Mouse (Mus musculus) intestine, postnatal 0 days (tissue): ENCODE data around the gene Etnk2. TPM values are rescaled to one million over a fixed set of nuclear protein-coding genes. Genes with fewer than 3 reads are reported as not detected.

ENCODE experiments used
- ATAC-seq: fragments of 200-750 bp; cut with Nextera tagmentation; 2 replicates; pipeline ENCODE4 v1.8.0; 2017; ENCODE audit warnings: mild to moderate bottlenecking, moderate TSS enrichment, moderate library complexity
- H3K27ac ChIP-seq: fragments of 300-500 bp; sonication (generic); 2 replicates; pipeline ENCODE4 v1.5.1; 2014; ENCODE audit warnings: mild to moderate bottlenecking, low read depth, low read length, moderate library complexity
- H3K27me3 ChIP-seq: fragments of 300-500 bp; sonication (generic); replicated peaks from 2 replicates; pipeline ENCODE4 v1.6.1; 2014; ENCODE audit warnings: low read length, mixed read lengths; ENCODE audit not compliant: control insufficient read depth, insufficient read depth
- H3K36me3 ChIP-seq: fragments of 300-500 bp; sonication (generic); 2 replicates; pipeline ENCODE4 v1.6.1; 2014; ENCODE audit warnings: mild to moderate bottlenecking, moderate library complexity; ENCODE audit not compliant: control insufficient read depth, insufficient read depth
- H3K4me1 ChIP-seq: fragments of 300-500 bp; sonication (generic); replicated peaks from 2 replicates; pipeline ENCODE4 v1.6.1; 2014; ENCODE audit warnings: antibody characterized with exemption, low read length, mixed read lengths; ENCODE audit not compliant: control insufficient read depth, insufficient read depth
- H3K4me2 ChIP-seq: fragments of 300-500 bp; sonication (generic); replicated peaks from 2 replicates; pipeline ENCODE4 v1.6.1; 2014; ENCODE audit warnings: low read depth, mild to moderate bottlenecking, moderate library complexity
- H3K4me3 ChIP-seq: fragments of 300-500 bp; sonication (generic); 2 replicates; pipeline ENCODE4 v1.5.1; 2014; ENCODE audit warnings: low read depth, low read length
- H3K9ac ChIP-seq: fragments of 300-500 bp; sonication (generic); 2 replicates; pipeline ENCODE4 v1.6.1; 2014; ENCODE audit warnings: mild to moderate bottlenecking, low read depth, low read length
- H3K9me3 ChIP-seq: fragments of 300-500 bp; sonication (generic); 2 replicates; pipeline ENCODE4 v1.6.1; 2016; ENCODE audit warnings: mixed run types; ENCODE audit not compliant: control insufficient read depth
- CTCF ChIP-seq: sonication (generic); IDR thresholded peaks from 2 replicates; pipeline ENCODE4 v1.5.1; 2016; ENCODE audit warnings: low read depth, mild to moderate bottlenecking, control low read depth, antibody characterized with exemption, moderate library complexity
- WGBS: fragments of 180-500 bp; shearing (Covaris S2); extraction: QIAGEN DNeasy Blood & Tissue Kit; methylation state at CpG from one replicate; pipeline ENCODE4 v1.1.7; 2014; 5-methylcytosine and 5-hydroxymethylcytosine counted together
- polyA plus RNA-seq: library from polyadenylated mRNA; unstranded; fragments of >200 nt; fragmentation: Nextera tagmentation; extraction: Ambion mirVana; gene quantifications from 2 replicates; pipeline ENCODE4 v1.2.1, GENCODE M21; 2015

Gene Etnk2
- polyA plus RNA-seq, 1 experiment from 2014 or later, result 6.0 TPM

- Histone ChIP-seq H3K36me3 (no peaks in the 10 kb centered on the region), H3K27ac (no peak overlapping the region), H3K4me3 (no peak overlapping the region), H3K4me2 (no peak overlapping the region), H3K4me1 (no peaks in the 10 kb centered on the region), H3K9ac (no peak overlapping the region), H3K27me3 (no peaks in the 10 kb centered on the region), H3K9me3 (no peaks in the 10 kb centered on the region)
- no peak for ATAC-seq
- no peak for TF ChIP-seq CTCF
- WGBS, result 56% methylated on average over 15 of the region's 15 CpGs
Measured at GRCm38 (mm10) chr1:133355912-133356311, 7.5 kb upstream of the Etnk2 start.

- H3K27ac ChIP-seq, result no peak overlapping the region
- ATAC-seq, result no peak
- H3K9ac ChIP-seq, result no peak overlapping the region
- no peaks in the 10 kb centered on the region for H3K27me3 ChIP-seq
- no peaks in the 10 kb centered on the region for H3K36me3 ChIP-seq
- WGBS, result 59% methylated on average over 8 of the region's 8 CpGs
- no peak for TF ChIP-seq CTCF
- no peak overlapping the region for H3K4me2 ChIP-seq
- no peaks in the 10 kb centered on the region for H3K9me3 ChIP-seq
- no peak overlapping the region for H3K4me3 ChIP-seq
- no peaks in the 10 kb centered on the region for H3K4me1 ChIP-seq
Measured at GRCm38 (mm10) chr1:133356330-133356729, 7.0 kb upstream of the Etnk2 start.

GRCm38 (mm10) chr1:133361006-133361405 lies 2.4 kb upstream of the Etnk2 start:
- Histone ChIP-seq H3K4me2 (no peak overlapping the region), H3K27me3 (peaks cover 7% of the 10 kb centered on the region; the same call in 1 of the 2 replicates), H3K9me3 (no peaks in the 10 kb centered on the region), H3K4me1 (no peaks in the 10 kb centered on the region; the same call in 1 of the 2 replicates), H3K36me3 (no peaks in the 10 kb centered on the region), H3K27ac (no peak overlapping the region), H3K4me3 (no peak overlapping the region), H3K9ac (no peak overlapping the region)
- WGBS, result 90% methylated on average over 6 of the region's 6 CpGs
- peak; percentile 32 for TF ChIP-seq CTCF
- ATAC-seq, result no peak

GRCm38 (mm10) chr1:133362103-133362502 lies 1.3 kb upstream of the Etnk2 start:
- H3K4me2 ChIP-seq, result no peak overlapping the region
- TF ChIP-seq CTCF, result no peak
- H3K4me1 ChIP-seq, result no peaks in the 10 kb centered on the region; the same call in 1 of the 2 replicates
- no peak for ATAC-seq
- H3K27me3 ChIP-seq, result peaks cover 7% of the 10 kb centered on the region; the same call in 1 of the 2 replicates
- H3K36me3 ChIP-seq, result no peaks in the 10 kb centered on the region
- no peak overlapping the region for H3K9ac ChIP-seq
- H3K9me3 ChIP-seq, result no peaks in the 10 kb centered on the region
- no peak overlapping the region for H3K4me3 ChIP-seq
- H3K27ac ChIP-seq, result no peak overlapping the region
- 93% methylated on average over 5 of the region's 5 CpGs for WGBS

- no peak for ATAC-seq
- H3K9me3 ChIP-seq, result no peaks in the 10 kb centered on the region
Measured at GRCm38 (mm10) chr1:133364022-133364630, 754 bp downstream of the Etnk2 start.

GRCm38 (mm10) chr1:133364890-133365289 lies 1.5 kb downstream of the Etnk2 start:
- no peak overlapping the region for H3K4me2 ChIP-seq
- WGBS, result 61% methylated on average over 2 of the region's 2 CpGs
- no peak overlapping the region for H3K27ac ChIP-seq
- no peak for TF ChIP-seq CTCF
- no peak overlapping the region for H3K9ac ChIP-seq
- no peak for ATAC-seq
- H3K9me3 ChIP-seq, result no peaks in the 10 kb centered on the region
- H3K36me3 ChIP-seq, result no peaks in the 10 kb centered on the region
- no peak overlapping the region for H3K4me3 ChIP-seq
- peaks cover 4% of the 10 kb centered on the region; the same call in 1 of the 2 replicates for H3K4me1 ChIP-seq
- peaks cover 7% of the 10 kb centered on the region; the same call in 1 of the 2 replicates for H3K27me3 ChIP-seq

More at GRCm38 (mm10) chr1:133364022-133364630, 754 bp downstream of the Etnk2 start:
- no peaks in the 10 kb centered on the region for H3K36me3 ChIP-seq
- peak overlapping the region; percentile 63 for H3K4me3 ChIP-seq
- H3K9ac ChIP-seq, result peak overlapping the region; percentile 63
- peaks cover 7% of the 10 kb centered on the region; the same call in 1 of the 2 replicates for H3K27me3 ChIP-seq
- H3K27ac ChIP-seq, result peak overlapping the region; percentile 57; the same call in 1 of the 2 replicates
- 7% methylated on average over 27 of the region's 27 CpGs for WGBS
- peaks cover 4% of the 10 kb centered on the region; the same call in 1 of the 2 replicates for H3K4me1 ChIP-seq
- H3K4me2 ChIP-seq, result peak overlapping the region; percentile 99
- no peak for TF ChIP-seq CTCF
